Mouse (Mus musculus) embryo, embryonic 10 days (tissue): ENCODE data around the gene Gm28036.

Experiments
- DNase-seq: peaks from one replicate; pipeline ENCODE4 v3.0.0-alpha.2; 2015; ENCODE audit warnings: low spot score

Gm28036 gene

GRCm38 (mm10) chr2:156084541-156084940, 42.4 kb downstream of the Gm28036 start:
- no peak for DNase-seq

- DNase-seq, result no peak
These were observed 46.5 kb downstream of the Gm28036 start for GRCm38 (mm10) chr2:156080391-156080790.

- no peak for DNase-seq
These were observed 47.2 kb downstream of the Gm28036 start for GRCm38 (mm10) chr2:156079674-156080073.

DNA sequence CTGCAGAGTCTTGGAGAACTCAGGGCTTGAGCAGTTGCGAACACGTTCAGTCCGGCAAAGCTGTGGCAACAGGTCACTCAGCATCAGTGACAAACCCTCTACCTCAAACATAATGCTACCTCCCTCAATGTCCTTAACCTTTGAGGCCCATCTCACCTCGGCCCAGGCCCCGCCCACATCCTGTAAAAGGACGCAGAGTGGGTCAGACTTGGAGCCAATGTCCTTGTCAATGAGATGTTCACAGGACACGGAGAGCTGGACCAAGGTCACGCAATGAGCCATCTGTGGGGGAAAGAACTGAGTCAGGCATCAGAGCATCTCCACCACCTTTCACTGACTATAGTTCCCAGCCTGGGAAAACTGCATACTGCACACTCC, 47.7 kb downstream of the Gm28036 start:
- no peak for DNase-seq

- DNase-seq, result no peak
These were observed 48.3 kb downstream of the Gm28036 start for GRCm38 (mm10) chr2:156078421-156079182.

GRCm38 (mm10) chr2:156077461-156077860, 49.4 kb downstream of the Gm28036 start:
- DNase-seq, result no peak

GRCm38 (mm10) chr2:156073725-156074124, 53.2 kb downstream of the Gm28036 start:
- no peak for DNase-seq

DNA sequence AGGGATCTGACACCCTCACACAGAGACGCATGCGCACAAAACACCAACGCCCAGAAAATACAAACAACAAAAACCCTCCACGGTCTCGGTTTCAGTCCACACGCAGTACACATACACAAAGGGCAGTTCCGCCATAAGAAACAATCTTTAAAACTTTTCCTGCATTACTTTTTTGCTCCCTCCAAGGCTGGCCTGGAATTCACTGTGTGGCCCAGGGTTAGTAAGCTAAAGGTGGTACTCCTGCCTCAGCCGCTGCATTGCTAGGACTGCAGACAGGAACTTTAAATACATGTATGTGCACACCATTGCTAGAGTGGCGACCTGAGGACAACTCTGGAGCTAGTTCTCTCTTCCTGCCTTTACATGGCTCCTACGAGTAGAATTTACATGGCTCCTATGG, 55.7 kb downstream of the Gm28036 start:
- DNase-seq, result no peak

GRCm38 (mm10) chr2:156067916-156068315, 59.0 kb downstream of the Gm28036 start:
- no peak for DNase-seq

DNA sequence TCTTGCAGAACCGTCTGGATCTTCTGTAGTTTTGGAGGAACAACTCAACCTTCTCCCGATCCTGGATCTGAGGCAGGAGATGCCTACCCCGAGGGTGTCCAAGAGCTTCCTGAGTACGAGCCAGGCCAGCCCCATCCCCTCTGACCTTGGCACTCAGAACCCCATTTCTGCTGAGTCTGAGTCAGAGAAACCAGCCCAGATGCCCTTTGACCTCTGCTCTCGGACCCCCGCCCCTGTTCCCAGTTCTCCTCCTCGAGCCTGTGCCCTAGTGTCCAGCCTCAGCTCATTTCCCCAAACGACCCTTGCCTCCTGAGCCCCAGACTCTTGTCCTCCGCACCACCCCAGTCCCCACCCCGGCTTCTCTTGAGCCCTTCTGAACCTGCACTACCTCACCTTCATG, 60.8 kb downstream of the Gm28036 start:
- no peak for DNase-seq

- DNase-seq, result peak; percentile 84
These were observed 61.5 kb downstream of the Gm28036 start, which contains the start of gene Spag4 for GRCm38 (mm10) chr2:156065099-156066041. TSS of gene Spag4 (plus strand) at chr2:156065175.

DNA sequence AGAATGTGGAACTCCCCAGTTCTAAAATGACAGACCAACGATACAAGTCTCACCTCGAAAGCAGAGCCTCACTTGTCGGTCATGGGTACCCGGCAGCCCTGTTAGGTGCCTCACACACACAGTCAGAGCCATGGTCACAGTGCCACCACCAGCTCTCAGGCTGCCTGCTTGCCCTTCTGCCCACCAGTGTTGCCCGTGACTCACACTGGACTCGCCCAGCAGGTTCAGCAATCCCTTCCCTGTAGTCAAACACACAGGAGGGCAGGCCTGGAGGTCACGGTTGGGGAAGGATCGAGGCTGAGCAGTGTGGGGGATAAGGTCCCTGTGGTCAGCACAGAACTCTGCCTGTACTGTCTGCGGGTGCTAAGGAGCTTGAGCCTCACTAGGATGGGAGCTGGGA, 74.1 kb downstream of the Gm28036 start, which contains the start of gene Fer1l4:
TSS of gene Fer1l4 (minus strand) at position 132 of the 400 bp plus-strand sequence.
- no peak for DNase-seq

DNA sequence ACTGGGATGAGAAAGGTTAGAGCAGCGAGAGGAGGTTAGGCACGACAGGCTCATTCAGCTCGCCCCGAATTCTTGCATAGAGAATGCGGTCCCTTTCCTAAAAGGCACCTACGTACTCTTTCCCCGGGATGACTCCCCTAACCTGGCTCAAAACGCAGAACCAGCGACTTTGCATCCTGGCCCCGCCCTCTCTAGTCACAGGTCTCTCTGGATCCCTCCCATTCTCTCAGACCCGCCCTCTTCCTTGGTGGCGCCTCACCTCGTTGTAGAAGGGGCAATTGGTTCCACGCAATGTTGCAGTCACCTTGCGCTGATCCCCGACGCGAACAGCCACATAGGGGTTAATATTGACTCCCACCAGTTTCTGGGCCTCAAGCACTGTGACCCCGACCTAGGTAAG, 79.0 kb downstream of the Gm28036 start:
- DNase-seq, result peak; percentile 24

GRCm38 (mm10) chr2:156042903-156043302, 84.0 kb downstream of the Gm28036 start:
- no peak for DNase-seq

- no peak for DNase-seq
These were observed 87.5 kb downstream of the Gm28036 start for GRCm38 (mm10) chr2:156039390-156039789.

DNA sequence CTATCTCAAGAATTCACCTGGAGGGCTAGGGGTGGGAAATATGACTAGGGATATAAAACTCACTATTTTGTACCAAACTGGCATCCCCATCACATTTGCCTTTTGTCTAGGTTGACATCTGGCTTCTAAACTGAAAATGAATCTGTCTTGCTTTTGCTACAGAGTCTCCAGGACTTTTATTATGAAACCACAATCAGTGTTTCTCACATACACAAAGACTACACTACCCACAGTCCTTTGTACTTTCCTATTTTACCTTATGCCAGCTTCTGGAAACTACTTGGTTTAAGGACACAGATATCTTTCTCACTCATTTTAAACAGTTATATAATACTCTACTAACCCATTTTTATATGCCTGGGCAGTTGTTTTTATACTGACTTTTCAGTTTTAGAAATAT, 101.4 kb downstream of the Gm28036 start:
- no peak for DNase-seq
